In genomic region chr17:29437535-29438324, GRCm38 (mm10) we compare ENCODE assay signal across 8 mouse cellular contexts. TPM values are rescaled to one million over a fixed set of nuclear protein-coding genes. Genes with fewer than 3 reads are reported as not detected.
A peak's percentile ranks its signal among the peaks of the same experiment; 100 is the strongest.
DNase-seq lines count a peak whose midpoint lies in the region; ATAC-seq and TF ChIP-seq lines count a peak whose summit lies in the region.

No protein-coding gene starts in this region.

- TF ChIP-seq POLR2A in heart, adult 2 months (IDR thresholded peaks at IDR 0.05; ENCODE audit: insufficient read depth, low read depth, low read length), result no peak

- no peak for TF ChIP-seq EP300 in heart, adult 2 months (IDR thresholded peaks at IDR 0.05; ENCODE audit: insufficient read depth, low read depth, low read length)

- TF ChIP-seq CTCF in heart, adult 2 months (IDR thresholded peaks at IDR 0.05), result no peak
- no peak for TF ChIP-seq CTCF in C2C12 (IDR thresholded peaks at IDR 0.05; ENCODE audit: control insufficient read depth, insufficient read depth, insufficient read length)

- H3K27ac ChIP-seq in heart, adult 2 months, result peak overlapping the region; percentile 84
- peak overlapping the region; percentile 84 for H3K27ac ChIP-seq in forebrain, embryonic 15.5 days (replicated peaks)
- H3K27ac ChIP-seq in liver, embryonic 16.5 days (ENCODE audit: low read length), result peak overlapping the region; percentile 98

- H3K4me2 ChIP-seq in forebrain, embryonic 15.5 days (replicated peaks), result peak overlapping the region; percentile 57
- H3K4me2 ChIP-seq in liver, embryonic 16.5 days (ENCODE audit: low read depth, low read length), result peak overlapping the region; percentile 74

- H3ac ChIP-seq in C2C12 (ENCODE audit: control insufficient read depth, insufficient read length, low read depth), result no peak overlapping the region

- no peaks in the 10 kb centered on the region for H3K36me3 ChIP-seq in heart, adult 2 months (ENCODE audit: control insufficient read depth, insufficient read depth, low read length)
- no peaks in the 10 kb centered on the region for H3K36me3 ChIP-seq in C2C12 (ENCODE audit: control insufficient read depth, insufficient read depth)
- H3K36me3 ChIP-seq in forebrain, embryonic 15.5 days, result no peaks in the 10 kb centered on the region
- no peaks in the 10 kb centered on the region for H3K36me3 ChIP-seq in liver, embryonic 16.5 days (ENCODE audit: control insufficient read depth, insufficient read depth)

- no peaks in the 10 kb centered on the region for H3K27me3 ChIP-seq in heart, adult 2 months (ENCODE audit: control insufficient read depth, insufficient read depth, low read length)
- H3K27me3 ChIP-seq in C2C12 (ENCODE audit: control insufficient read depth, insufficient read depth, insufficient read length), result no peaks in the 10 kb centered on the region
- H3K27me3 ChIP-seq in forebrain, embryonic 15.5 days, result no peaks in the 10 kb centered on the region
- H3K27me3 ChIP-seq in liver, embryonic 16.5 days (ENCODE audit: control insufficient read depth, insufficient read depth, low read depth, low read length), result no peaks in the 10 kb centered on the region

- intact Hi-C loops in heart, adult 2 months (cut with DNase I), result no loop called here
- intact Hi-C loops in heart, postnatal 36 days (cut with DNase I), result loop anchor here (2.0 kb wide), 3 partner anchors 15 to 55 kb away; no protein-coding TSS in a partner anchor

- no peaks in the 10 kb centered on the region for H3K9me3 ChIP-seq in forebrain, embryonic 15.5 days
- H3K9me3 ChIP-seq in liver, embryonic 16.5 days (replicated peaks; ENCODE audit: control insufficient read depth, low read length), result no peaks in the 10 kb centered on the region

- no peaks in the 10 kb centered on the region for H3K79me2 ChIP-seq in heart, adult 2 months (replicated peaks; ENCODE audit: control insufficient read depth, insufficient read depth, low read length)
- no peaks in the 10 kb centered on the region for H3K79me2 ChIP-seq in C2C12 (ENCODE audit: control insufficient read depth, insufficient read depth)

- peak overlapping the region; percentile 44; the same call in 1 of the 2 replicates for H3K4me3 ChIP-seq in heart, adult 2 months
- no peak overlapping the region for H3K4me3 ChIP-seq in C2C12 (ENCODE audit: insufficient read depth, poor library complexity, severe bottlenecking)
- peak overlapping the region; percentile 41 for H3K4me3 ChIP-seq in forebrain, embryonic 15.5 days
- H3K4me3 ChIP-seq in liver, embryonic 16.5 days (ENCODE audit: low read depth, low read length), result peak overlapping the region; percentile 69

- ATAC-seq in forebrain, embryonic 15.5 days (replicated peaks), result no peak
- no peak for ATAC-seq in liver, embryonic 16.5 days (ENCODE audit: low read depth)

- peaks cover 24% of the 10 kb centered on the region for H3K4me1 ChIP-seq in heart, adult 2 months (ENCODE audit: control insufficient read depth, insufficient read depth, low read length)
- peaks cover 22% of the 10 kb centered on the region for H3K4me1 ChIP-seq in forebrain, embryonic 15.5 days
- peaks cover 90% of the 10 kb centered on the region for H3K4me1 ChIP-seq in liver, embryonic 16.5 days (ENCODE audit: control insufficient read depth, low read depth, low read length)

- no peak for DNase-seq in heart, adult 2 months
- no peak for DNase-seq in heart, postnatal 36 days
- no peak for DNase-seq in ovary, postnatal 36 days (ENCODE audit: low spot score)
- no peak for DNase-seq in T-cell, adult 2 months (ENCODE audit: low spot score)
- DNase-seq in right cerebral cortex, postnatal 10 days (ENCODE audit: low spot score in 2 of 2), result no peak

- H3K9ac ChIP-seq in heart, adult 2 months (ENCODE audit: low read depth, low read length), result peak overlapping the region; percentile 81; the same call in 1 of the 2 replicates
- H3K9ac ChIP-seq in forebrain, embryonic 15.5 days (replicated peaks), result peak overlapping the region; percentile 40
- H3K9ac ChIP-seq in liver, embryonic 16.5 days (ENCODE audit: low read depth, low read length), result peak overlapping the region; percentile 78

- WGBS in heart, adult 2 months, result 36% methylated on average over 16 of the region's 16 CpGs
- 36% methylated on average over 16 of the region's 16 CpGs for WGBS in forebrain, embryonic 15.5 days
- WGBS in liver, embryonic 16.5 days (ENCODE audit: insufficient replicate concordance), result 23% methylated on average over 16 of the region's 16 CpGs

- H3K79me3 ChIP-seq in C2C12 (ENCODE audit: low read depth), result no peaks in the 10 kb centered on the region

TF ChIP-seq in C2C12, 6 proteins besides CTCF, POLR2A, EP300 and RAD21:
- TF ChIP-seq MYOG (IDR thresholded peaks at IDR 0.05; ENCODE audit: control insufficient read depth, extremely low read depth, insufficient read length) (no peak), USF1 (IDR thresholded peaks at IDR 0.05; ENCODE audit: low read depth) (no peak), MAX (IDR thresholded peaks at IDR 0.05) (peak; percentile 91), MYOD1 (IDR thresholded peaks at IDR 0.05; ENCODE audit: control insufficient read depth, insufficient read length, low read depth) (no peak), CEBPB (IDR thresholded peaks at IDR 0.05; ENCODE audit: low read depth) (peak; percentile 9)

RNA-seq across cellular contexts. Expression of gene Pim1, which starts 52.8 kb away (rescaled TPM):
- 10 to 100 TPM; 17.2 to 20.5 TPM for total RNA-seq in heart, adult 2 months (2021)
- 24.6 and 27.9 TPM in 2 replicates for polyA plus RNA-seq in heart, adult 2 months (2012; rRNA removed)
- total RNA-seq in heart, postnatal 36 days (2021), result 10 to 100 TPM; 22.3 to 36.3 TPM
- 4.8 TPM for polyA plus RNA-seq in C2C12 (2012; fragmentation: generic; extraction: Trizol)
- polyA plus RNA-seq in forebrain, embryonic 15.5 days (2015; fragmentation: Nextera tagmentation; extraction: Ambion mirVana), result 15.6 and 17.7 TPM in 2 replicates
- polyA plus RNA-seq in liver, embryonic 16.5 days (2015; fragmentation: Nextera tagmentation; extraction: Ambion mirVana), result 74.7 and 80.0 TPM in 2 replicates
